Mouse (Mus musculus): ENCODE measurements around the gene Slc9a8. TPM values are rescaled to one million over a fixed set of nuclear protein-coding genes. Genes with fewer than 3 reads are reported as not detected.
A peak's percentile ranks its signal among the peaks of the same experiment; 100 is the strongest.

The Slc9a8 gene
- total and polyA plus RNA-seq, 2 experiments from 2014 or later, result 17.9 to 43.1 TPM

DNA sequence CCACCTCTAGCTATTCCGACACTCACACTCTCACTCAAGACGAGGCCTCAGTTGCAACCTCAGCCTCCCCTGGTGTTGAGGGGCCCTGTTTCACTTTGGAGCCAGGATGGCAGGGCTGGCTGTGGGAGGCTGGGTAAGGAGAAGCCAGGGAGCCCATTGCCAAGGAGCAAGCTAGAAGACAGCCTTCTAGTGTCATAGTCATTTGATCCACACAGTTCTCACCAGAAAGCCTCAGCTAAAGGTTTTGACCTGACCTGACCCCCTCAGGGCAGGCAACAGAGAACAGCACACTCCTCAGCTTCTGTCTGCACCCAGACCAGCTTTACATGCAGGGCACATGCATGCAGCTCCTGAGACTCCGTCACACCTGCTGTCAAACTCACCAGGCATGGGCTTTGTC is 44.4 kb downstream of the Slc9a8 start:
- no peaks in the 10 kb centered on the region for H3K4me1 ChIP-seq (ENCODE audit: insufficient read depth, low read length)
- DNase-seq (ENCODE audit: low spot score), result no peak
- no peaks in the 10 kb centered on the region for H3K27me3 ChIP-seq (ENCODE audit: insufficient read depth, low read length)
- TF ChIP-seq CTCF (IDR thresholded peaks at IDR 0.05; ENCODE audit: low read depth), result no peak
- WGBS, result 96% methylated on average over 3 of the region's 3 CpGs
- no peak overlapping the region for H3K27ac ChIP-seq
- peaks cover 33% of the 10 kb centered on the region; the same call in 1 of the 2 replicates for H3K36me3 ChIP-seq (ENCODE audit: insufficient read depth, low read length)
- H3K4me2 ChIP-seq (ENCODE audit: low read depth, low read length), result no peak overlapping the region
- H3K9me3 ChIP-seq (ENCODE audit: low read length), result no peaks in the 10 kb centered on the region
- no peak overlapping the region for H3K9ac ChIP-seq (replicated peaks; ENCODE audit: low read length)
- no peak overlapping the region for H3K4me3 ChIP-seq (ENCODE audit: low read length)
- no peak for ATAC-seq

DNA sequence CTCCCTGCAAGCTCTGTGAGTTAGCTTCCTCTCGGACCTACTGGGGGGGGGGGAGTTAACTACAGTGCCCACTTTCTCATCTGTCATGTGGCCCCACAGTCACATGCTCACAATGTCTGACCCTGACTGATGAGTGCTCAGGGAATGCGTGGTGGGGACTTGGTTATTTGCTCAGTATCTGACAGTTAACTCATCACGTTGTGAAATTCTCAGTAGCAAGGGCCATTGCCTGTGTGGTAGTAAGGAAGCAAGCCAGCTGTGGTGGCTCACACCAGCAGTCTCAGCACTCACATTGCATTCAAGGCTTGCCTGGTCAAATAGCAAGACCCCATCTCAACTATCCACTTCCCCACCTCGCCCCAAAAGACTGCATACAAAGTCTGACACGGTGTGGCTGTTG is 45.7 kb downstream of the Slc9a8 start:
- 83% methylated on average over 5 of the region's 5 CpGs for WGBS
- Histone ChIP-seq H3K9ac (replicated peaks; ENCODE audit: low read length) (no peak overlapping the region), H3K4me1 (ENCODE audit: insufficient read depth, low read length) (no peaks in the 10 kb centered on the region), H3K27ac (no peak overlapping the region), H3K4me2 (ENCODE audit: low read depth, low read length) (no peak overlapping the region), H3K9me3 (ENCODE audit: low read length) (no peaks in the 10 kb centered on the region), H3K4me3 (ENCODE audit: low read length) (no peak overlapping the region), H3K27me3 (ENCODE audit: insufficient read depth, low read length) (no peaks in the 10 kb centered on the region), H3K36me3 (ENCODE audit: insufficient read depth, low read length) (peaks cover 39% of the 10 kb centered on the region; the same call in 1 of the 2 replicates)
- DNase-seq (ENCODE audit: low spot score) (no peak), ATAC-seq (no peak)
- no peak for TF ChIP-seq CTCF (IDR thresholded peaks at IDR 0.05; ENCODE audit: low read depth)

DNA sequence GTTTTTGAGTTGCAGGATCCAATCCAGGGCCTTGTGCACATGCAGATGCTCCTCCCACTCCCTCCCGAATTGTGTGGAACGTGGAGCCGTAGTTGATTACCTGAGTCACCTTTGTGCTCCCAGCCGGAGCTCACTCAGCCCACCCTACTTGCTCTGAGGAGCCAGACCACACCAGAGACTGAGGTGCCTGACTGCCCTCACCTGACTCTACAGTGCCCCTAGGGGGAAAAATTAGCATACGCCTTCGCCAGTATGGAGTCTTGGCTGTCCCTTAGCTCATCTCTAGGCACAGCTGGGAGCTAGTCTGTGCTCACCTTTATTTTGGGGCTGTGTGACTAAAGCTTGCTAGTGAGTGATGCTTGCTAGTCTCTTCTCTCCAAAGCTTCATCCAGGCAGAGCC is 46.9 kb downstream of the Slc9a8 start:
- peaks cover 39% of the 10 kb centered on the region; the same call in 1 of the 2 replicates for H3K36me3 ChIP-seq (ENCODE audit: insufficient read depth, low read length)
- H3K9ac ChIP-seq (replicated peaks; ENCODE audit: low read length), result no peak overlapping the region
- DNase-seq (ENCODE audit: low spot score) (no peak), ATAC-seq (no peak)
- 84% methylated on average over 6 of the region's 6 CpGs for whole genome bisulfite sequencing
- no peak overlapping the region for H3K4me3 ChIP-seq (ENCODE audit: low read length)
- H3K9me3 ChIP-seq (ENCODE audit: low read length), result no peaks in the 10 kb centered on the region
- no peak overlapping the region for H3K4me2 ChIP-seq (ENCODE audit: low read depth, low read length)
- no peaks in the 10 kb centered on the region for H3K4me1 ChIP-seq (ENCODE audit: insufficient read depth, low read length)
- H3K27me3 ChIP-seq (ENCODE audit: insufficient read depth, low read length), result no peaks in the 10 kb centered on the region
- TF ChIP-seq CTCF (IDR thresholded peaks at IDR 0.05; ENCODE audit: low read depth), result peak; percentile 21; the same call in 1 of the 2 replicates
- no peak overlapping the region for H3K27ac ChIP-seq

DNA sequence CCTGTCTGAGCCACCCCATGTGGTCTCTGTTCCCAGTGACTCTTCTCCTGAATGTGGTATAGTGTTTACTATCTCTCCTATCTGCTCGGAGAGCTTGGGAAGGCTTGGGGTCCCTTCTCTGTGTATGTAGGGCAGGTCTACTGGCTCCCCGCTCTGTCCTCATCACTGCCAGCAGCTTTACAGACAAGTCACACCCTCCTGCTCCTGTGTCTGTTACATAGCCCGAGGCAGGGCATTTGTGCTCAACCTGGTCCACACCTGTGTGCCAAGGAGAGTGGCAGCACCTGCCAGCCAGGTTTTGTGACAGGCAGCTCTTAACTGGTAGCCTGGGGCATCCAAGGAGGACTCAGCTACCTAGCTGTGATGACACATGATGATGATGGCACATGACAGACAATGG is 49.1 kb downstream of the Slc9a8 start:
- Histone ChIP-seq H3K36me3 (ENCODE audit: insufficient read depth, low read length) (peaks cover 40% of the 10 kb centered on the region), H3K4me1 (ENCODE audit: insufficient read depth, low read length) (peaks cover 4% of the 10 kb centered on the region; the same call in 1 of the 2 replicates), H3K27ac (no peak overlapping the region), H3K4me3 (ENCODE audit: low read length) (no peak overlapping the region), H3K27me3 (ENCODE audit: insufficient read depth, low read length) (no peaks in the 10 kb centered on the region), H3K9ac (replicated peaks; ENCODE audit: low read length) (no peak overlapping the region), H3K9me3 (ENCODE audit: low read length) (no peaks in the 10 kb centered on the region), H3K4me2 (ENCODE audit: low read depth, low read length) (no peak overlapping the region)
- WGBS, result 85% methylated on average over 3 of the region's 3 CpGs
- ATAC-seq (no peak), DNase-seq (ENCODE audit: low spot score) (no peak)
- TF ChIP-seq CTCF (IDR thresholded peaks at IDR 0.05; ENCODE audit: low read depth), result no peak

DNA sequence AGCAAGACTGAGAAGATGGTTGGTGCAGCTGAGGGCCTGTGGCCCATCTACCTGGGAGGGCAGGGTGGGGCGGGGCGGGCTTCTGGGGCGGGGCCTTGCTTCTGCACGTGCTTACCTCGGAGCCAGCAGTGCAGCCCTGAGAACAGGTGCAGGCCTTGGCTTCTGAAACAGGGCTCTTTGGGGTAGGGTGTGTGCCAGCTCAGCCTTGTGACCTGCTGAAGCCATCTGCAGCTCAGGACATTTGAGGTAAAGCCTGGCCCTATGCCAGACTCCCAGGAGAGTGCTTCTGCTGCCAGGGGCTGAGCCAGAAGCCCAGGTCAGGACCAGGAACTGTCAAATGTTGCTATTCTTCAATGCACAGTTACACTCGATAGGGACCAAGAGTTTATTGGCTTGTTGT is 50.1 kb downstream of the Slc9a8 start:
- peaks cover 14% of the 10 kb centered on the region for H3K4me1 ChIP-seq (ENCODE audit: insufficient read depth, low read length)
- H3K4me3 ChIP-seq (ENCODE audit: low read length), result no peak overlapping the region
- no peaks in the 10 kb centered on the region for H3K9me3 ChIP-seq (ENCODE audit: low read length)
- WGBS, result 74% methylated on average over 6 of the region's 6 CpGs
- ATAC-seq, result no peak
- no peak overlapping the region for H3K4me2 ChIP-seq (ENCODE audit: low read depth, low read length)
- no peak for TF ChIP-seq CTCF (IDR thresholded peaks at IDR 0.05; ENCODE audit: low read depth)
- H3K27me3 ChIP-seq (ENCODE audit: insufficient read depth, low read length), result no peaks in the 10 kb centered on the region
- peaks cover 31% of the 10 kb centered on the region for H3K36me3 ChIP-seq (ENCODE audit: insufficient read depth, low read length)
- H3K27ac ChIP-seq, result no peak overlapping the region
- H3K9ac ChIP-seq (replicated peaks; ENCODE audit: low read length), result no peak overlapping the region
- DNase-seq (ENCODE audit: low spot score), result peak; percentile 34

DNA sequence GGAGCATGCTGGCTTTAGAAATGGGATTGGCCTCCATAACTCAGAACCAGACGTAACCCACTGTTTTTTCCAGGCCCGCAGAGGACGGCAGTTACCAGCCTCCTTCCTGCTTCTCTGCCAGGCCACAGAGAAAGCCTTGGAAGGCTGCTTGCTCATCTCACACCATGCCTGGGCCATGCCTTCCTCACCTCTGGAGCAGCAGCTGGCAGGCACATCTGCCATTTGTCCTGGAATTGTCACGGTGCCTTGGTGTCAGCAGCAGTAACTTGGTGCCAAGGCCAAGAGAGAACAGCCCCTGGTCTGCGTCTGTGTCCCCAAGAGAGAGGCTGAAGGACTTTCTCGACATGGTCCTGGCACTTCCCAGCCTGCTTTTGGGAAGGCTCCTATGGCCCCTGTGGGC is 52.7 kb downstream of the Slc9a8 start:
- Histone ChIP-seq H3K4me2 (ENCODE audit: low read depth, low read length) (no peak overlapping the region), H3K4me1 (ENCODE audit: insufficient read depth, low read length) (peaks cover 23% of the 10 kb centered on the region), H3K27ac (no peak overlapping the region), H3K9me3 (ENCODE audit: low read length) (no peaks in the 10 kb centered on the region), H3K36me3 (ENCODE audit: insufficient read depth, low read length) (peaks cover 30% of the 10 kb centered on the region), H3K9ac (replicated peaks; ENCODE audit: low read length) (no peak overlapping the region), H3K4me3 (ENCODE audit: low read length) (no peak overlapping the region), H3K27me3 (ENCODE audit: insufficient read depth, low read length) (no peaks in the 10 kb centered on the region)
- WGBS, result 87% methylated on average over 6 of the region's 6 CpGs
- DNase-seq (ENCODE audit: low spot score) (no peak), ATAC-seq (no peak)
- no peak for TF ChIP-seq CTCF (IDR thresholded peaks at IDR 0.05; ENCODE audit: low read depth)

DNA sequence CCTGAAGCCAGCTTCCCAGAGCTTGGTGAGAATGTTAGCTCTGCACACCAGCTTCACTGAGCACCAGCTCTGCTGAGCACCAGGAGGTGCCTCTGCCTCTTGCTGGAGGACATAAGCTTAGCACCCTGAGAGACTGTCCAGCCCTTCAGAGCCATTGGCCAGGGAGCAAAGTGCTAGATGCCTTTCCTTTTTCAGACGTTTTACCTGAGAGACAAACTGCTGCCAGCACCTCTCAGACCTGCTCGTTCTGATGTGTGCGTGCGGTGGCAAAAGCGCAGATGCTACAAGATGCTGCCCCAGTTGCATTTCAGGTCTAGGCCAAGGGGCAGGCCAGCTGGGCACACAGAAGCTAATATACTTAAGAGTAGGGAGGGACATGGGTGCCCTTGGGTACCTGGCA is 54.1 kb downstream of the Slc9a8 start:
- H3K27ac ChIP-seq, result peak overlapping the region; percentile 88
- H3K9me3 ChIP-seq (ENCODE audit: low read length), result no peaks in the 10 kb centered on the region
- no peak overlapping the region for H3K4me3 ChIP-seq (ENCODE audit: low read length)
- H3K4me1 ChIP-seq (ENCODE audit: insufficient read depth, low read length), result peaks cover 23% of the 10 kb centered on the region
- H3K36me3 ChIP-seq (ENCODE audit: insufficient read depth, low read length), result peaks cover 22% of the 10 kb centered on the region
- no peak for TF ChIP-seq CTCF (IDR thresholded peaks at IDR 0.05; ENCODE audit: low read depth)
- H3K27me3 ChIP-seq (ENCODE audit: insufficient read depth, low read length), result no peaks in the 10 kb centered on the region
- 54% methylated on average over 5 of the region's 5 CpGs for WGBS
- ATAC-seq, result no peak
- no peak overlapping the region for H3K4me2 ChIP-seq (ENCODE audit: low read depth, low read length)
- peak; percentile 9 for DNase-seq (ENCODE audit: low spot score)
- peak overlapping the region; percentile 44; the same call in 1 of the 2 replicates for H3K9ac ChIP-seq (replicated peaks; ENCODE audit: low read length)

Measured in hindbrain, postnatal 0 days (tissue).